Mouse (Mus musculus) G1E (cell line): ENCODE measurements around the gene Slc22a23.

Source experiments
- CTCF ChIP-seq: IDR thresholded peaks from 2 replicates; pipeline ENCODE4 v1.5.1; 2012; ENCODE audit warnings: low read depth, low read length, inconsistent platforms, mixed read lengths
- GATA1 ChIP-seq: IDR thresholded peaks from 2 replicates; pipeline ENCODE4 v1.6.1; 2012; ENCODE audit warnings: borderline replicate concordance, low read length, inconsistent platforms, mixed read lengths
- POLR2AphosphoS5 ChIP-seq: IDR thresholded peaks from 2 replicates; pipeline ENCODE4 v1.6.1; 2012; ENCODE audit warnings: low read depth, low read length, inconsistent platforms; ENCODE audit not compliant: insufficient replicate concordance

GRCm38 (mm10) chr13:34258765-34259164, 86.2 kb downstream of the Slc22a23 start:
- TF ChIP-seq POLR2AphosphoS5 (no peak), CTCF (no peak), GATA1 (no peak)
